Mouse (Mus musculus) midbrain, embryonic 14.5 days (tissue): ENCODE data around the gene Gm9117. TPM values are rescaled to one million over a fixed set of nuclear protein-coding genes. Genes with fewer than 3 reads are reported as not detected.
"Not testable (repeated sequence)": the region's sequence is repeated elsewhere in the genome, so short reads cannot be mapped to it uniquely, and the experiment has no call there.

Experiments
- ATAC-seq: fragments of 200-750 bp; cut with Nextera tagmentation; 2 replicates; pipeline ENCODE4 v1.8.0; 2017; ENCODE audit warnings: moderate number of reproducible peaks, moderate library complexity; ENCODE audit not compliant: low FRiP score, low TSS enrichment
- DNase-seq: peaks from one replicate; pipeline ENCODE4 v3.0.0-alpha.2; 2015
- H3K27ac ChIP-seq: fragments of 300-500 bp; sonication (generic); replicated peaks from 2 replicates; pipeline ENCODE4 v1.5.1; 2014; ENCODE audit warnings: mild to moderate bottlenecking, low read depth, low read length, moderate library complexity
- H3K27me3 ChIP-seq: fragments of 300-500 bp; sonication (generic); 2 replicates; pipeline ENCODE4 v1.6.1; 2014; ENCODE audit warnings: low read length, control low read depth, mixed read lengths; ENCODE audit not compliant: control insufficient read depth, insufficient read depth
- H3K36me3 ChIP-seq: fragments of 300-500 bp; sonication (generic); 2 replicates; pipeline ENCODE4 v1.6.1; 2014; ENCODE audit warnings: low read length, control low read depth; ENCODE audit not compliant: control insufficient read depth, insufficient read depth
- H3K4me1 ChIP-seq: fragments of 300-500 bp; sonication (generic); 2 replicates; pipeline ENCODE4 v1.6.1; 2014; ENCODE audit warnings: mild to moderate bottlenecking, antibody characterized with exemption, low read length, control low read depth; ENCODE audit not compliant: control insufficient read depth, insufficient read depth
- H3K4me2 ChIP-seq: fragments of 300-500 bp; sonication (generic); 2 replicates; pipeline ENCODE4 v1.6.1; 2014; ENCODE audit warnings: mild to moderate bottlenecking, low read length, moderate library complexity
- H3K4me3 ChIP-seq: fragments of 300-500 bp; sonication (generic); replicated peaks from 2 replicates; pipeline ENCODE4 v1.5.1; 2014; ENCODE audit warnings: low read depth, low read length
- H3K9ac ChIP-seq: fragments of 300-500 bp; sonication (generic); replicated peaks from 2 replicates; pipeline ENCODE4 v1.6.1; 2014; ENCODE audit warnings: mild to moderate bottlenecking, low read length, moderate library complexity
- H3K9me3 ChIP-seq: fragments of 300-500 bp; sonication (generic); 2 replicates; pipeline ENCODE4 v1.6.1; 2016; ENCODE audit warnings: low read length, control low read depth, mixed read lengths; ENCODE audit not compliant: control insufficient read depth
- WGBS: fragments of 180-500 bp; shearing (Covaris S2); extraction: QIAGEN DNeasy Blood & Tissue Kit; methylation state at CpG from one replicate; pipeline ENCODE4 v1.1.7; 2014; 5-methylcytosine and 5-hydroxymethylcytosine counted together
- polyA plus RNA-seq: library from polyadenylated mRNA; unstranded; fragments of >200 nt; fragmentation: Nextera tagmentation; extraction: Ambion mirVana; gene quantifications from 2 replicates; pipeline ENCODE4 v1.2.1, GENCODE M21; 2014

Gm9117 gene
- not detected in 2 replicates for polyA plus RNA-seq

GRCm38 (mm10) chr3:93943443-93943842, at the start of gene Gm9117:
Gene Gm9117 (minus strand): TSS chr3:93943543.
- not testable (repeated sequence) for H3K27ac ChIP-seq, H3K36me3 ChIP-seq, H3K4me2 ChIP-seq, H3K9ac ChIP-seq, DNase-seq, H3K27me3 ChIP-seq, H3K4me1 ChIP-seq, H3K4me3 ChIP-seq, H3K9me3 ChIP-seq, ATAC-seq
- 92% methylated on average over 3 of the region's 4 CpGs for WGBS

GRCm38 (mm10) chr3:93968938-93969337, 25.6 kb upstream of the Gm9117 start:
- H3K36me3 ChIP-seq, H3K4me1 ChIP-seq, H3K9ac ChIP-seq, H3K27me3 ChIP-seq, H3K4me2 ChIP-seq, DNase-seq, ATAC-seq, H3K27ac ChIP-seq, H3K9me3 ChIP-seq, H3K4me3 ChIP-seq: not testable (repeated sequence)
- 93% methylated on average over 6 of the region's 6 CpGs for WGBS

- H3K27me3 ChIP-seq, H3K9ac ChIP-seq, H3K4me3 ChIP-seq, H3K4me2 ChIP-seq, H3K9me3 ChIP-seq, H3K4me1 ChIP-seq, DNase-seq, H3K36me3 ChIP-seq, ATAC-seq, H3K27ac ChIP-seq: not testable (repeated sequence)
- 87% methylated on average over 2 of the region's 4 CpGs for WGBS
Measured at GRCm38 (mm10) chr3:93961214-93961613, 17.9 kb upstream of the Gm9117 start, which contains the start of gene Tdpoz5. Gene Tdpoz5 (minus strand): TSS chr3:93961314.

GRCm38 (mm10) chr3:93938386-93938785, 5.0 kb downstream of the Gm9117 start:
- H3K9ac ChIP-seq, H3K4me1 ChIP-seq, H3K4me3 ChIP-seq, DNase-seq, H3K9me3 ChIP-seq, ATAC-seq, H3K27me3 ChIP-seq, H3K27ac ChIP-seq, H3K4me2 ChIP-seq, H3K36me3 ChIP-seq: not testable (repeated sequence)
- no CpG with 5 or more reads among the region's 3 CpGs for WGBS

Other genes starting within 250 kb of the Gm9117 start
- gene Gm5773, start 170.5 kb downstream of the Gm9117 start, polyA plus RNA-seq = not detected in 2 replicates
- not detected in 2 replicates for gene Tdpoz4, start 147.1 kb downstream of the Gm9117 start, polyA plus RNA-seq
- not detected in 2 replicates for gene Tdpoz3, start 117.5 kb downstream of the Gm9117 start, polyA plus RNA-seq
- not detected in 2 replicates for gene Tdpoz5, start 17.8 kb upstream of the Gm9117 start, polyA plus RNA-seq
- not detected in 2 replicates for gene Gm9125, start 111.3 kb upstream of the Gm9117 start, polyA plus RNA-seq
- not detected in 2 replicates for gene Gm10697, start 129.1 kb upstream of the Gm9117 start, polyA plus RNA-seq
- not detected in 2 replicates for gene Gm10696, start 234.7 kb upstream of the Gm9117 start, polyA plus RNA-seq